Mouse (Mus musculus): ENCODE data around the gene Dnah2. TPM values are rescaled to one million over a fixed set of nuclear protein-coding genes. Genes with fewer than 3 reads are reported as not detected.
A peak's percentile ranks its signal among the peaks of the same experiment; 100 is the strongest.

Dnah2 gene
- polyA plus RNA-seq (2016; fragmentation: Nextera tagmentation; extraction: Ambion mirVana), result 0.15 and 0.59 TPM in 2 replicates

GRCm38 (mm10) chr11:69549060-69549656 lies at the start of gene Dnah2:
Dnah2 (minus strand) TSS chr11:69549110.
- H3K9ac ChIP-seq, result peak within 1 kb of the TSS; percentile 42; the same call in 1 of the 2 replicates
- H3K36me3 ChIP-seq, result no peaks in the 10 kb centered on the region; the same call in 1 of the 2 replicates
- H3K4me3 ChIP-seq, result no peak within 1 kb of the TSS
- H3K27ac ChIP-seq (ENCODE audit: poor library complexity, severe bottlenecking), result no peak within 1 kb of the TSS
- H3K4me2 ChIP-seq, result no peak within 1 kb of the TSS
- peaks cover 26% of the 10 kb centered on the region for H3K4me1 ChIP-seq (replicated peaks)
- H3K9me3 ChIP-seq (replicated peaks), result 0 out of 2 replicates have a peak, but pooled peaks cover 3% of the 10 kb centered on the region
- peaks cover 28% of the 10 kb centered on the region for H3K27me3 ChIP-seq (replicated peaks)
- WGBS, result 53% methylated on average over 12 of the region's 12 CpGs
- ATAC-seq (ENCODE audit: insufficient number of reproducible peaks, low FRiP score), result no peak

GRCm38 (mm10) chr11:69594853-69595252 lies 45.9 kb upstream of the Dnah2 start:
- WGBS, result 94% methylated on average over 6 of the region's 6 CpGs
- H3K9ac ChIP-seq, result no peak overlapping the region
- no peak overlapping the region for H3K4me2 ChIP-seq
- no peak overlapping the region for H3K4me3 ChIP-seq
- H3K27me3 ChIP-seq (replicated peaks), result no peaks in the 10 kb centered on the region
- H3K4me1 ChIP-seq (replicated peaks), result peaks cover 8% of the 10 kb centered on the region
- H3K27ac ChIP-seq (ENCODE audit: poor library complexity, severe bottlenecking), result no peak overlapping the region
- no peak for ATAC-seq (ENCODE audit: insufficient number of reproducible peaks, low FRiP score)
- H3K9me3 ChIP-seq (replicated peaks), result no peaks in the 10 kb centered on the region
- H3K36me3 ChIP-seq, result peaks cover 36% of the 10 kb centered on the region

- Histone ChIP-seq H3K4me2 (no peak overlapping the region), H3K9me3 (replicated peaks) (no peaks in the 10 kb centered on the region), H3K36me3 (peaks cover 56% of the 10 kb centered on the region), H3K4me3 (no peak overlapping the region), H3K27me3 (replicated peaks) (no peaks in the 10 kb centered on the region), H3K27ac (ENCODE audit: poor library complexity, severe bottlenecking) (no peak overlapping the region), H3K4me1 (replicated peaks) (no peaks in the 10 kb centered on the region), H3K9ac (no peak overlapping the region)
- 80% methylated on average over 4 of the region's 4 CpGs for WGBS
- ATAC-seq (ENCODE audit: insufficient number of reproducible peaks, low FRiP score), result no peak
Observed at GRCm38 (mm10) chr11:69592799-69593198, 43.9 kb upstream of the Dnah2 start.

- no peak for ATAC-seq (ENCODE audit: insufficient number of reproducible peaks, low FRiP score)
- no peaks in the 10 kb centered on the region for H3K9me3 ChIP-seq (replicated peaks)
- 74% methylated on average over 7 of the region's 7 CpGs for WGBS
Observed at GRCm38 (mm10) chr11:69591899-69592637, 43.2 kb upstream of the Dnah2 start.

GRCm38 (mm10) chr11:69591424-69591823 lies 42.5 kb upstream of the Dnah2 start:
- 85% methylated on average over 3 of the region's 3 CpGs for WGBS
- Histone ChIP-seq H3K9ac (no peak overlapping the region), H3K9me3 (replicated peaks) (no peaks in the 10 kb centered on the region), H3K4me2 (no peak overlapping the region), H3K4me1 (replicated peaks) (no peaks in the 10 kb centered on the region), H3K4me3 (no peak overlapping the region), H3K27ac (ENCODE audit: poor library complexity, severe bottlenecking) (no peak overlapping the region), H3K27me3 (replicated peaks) (no peaks in the 10 kb centered on the region), H3K36me3 (peaks cover 67% of the 10 kb centered on the region)
- ATAC-seq (ENCODE audit: insufficient number of reproducible peaks, low FRiP score), result no peak

More at GRCm38 (mm10) chr11:69591899-69592637, 43.2 kb upstream of the Dnah2 start:
- H3K36me3 ChIP-seq, result peaks cover 64% of the 10 kb centered on the region
- no peak overlapping the region for H3K4me3 ChIP-seq
- H3K4me1 ChIP-seq (replicated peaks), result no peaks in the 10 kb centered on the region
- no peaks in the 10 kb centered on the region for H3K27me3 ChIP-seq (replicated peaks)
- no peak overlapping the region for H3K4me2 ChIP-seq
- H3K27ac ChIP-seq (ENCODE audit: poor library complexity, severe bottlenecking), result no peak overlapping the region
- 0 out of 2 replicates have a peak overlapping the region, but pooled peaks have one; percentile 41 for H3K9ac ChIP-seq

- no peak overlapping the region for H3K4me2 ChIP-seq
- peaks cover 67% of the 10 kb centered on the region for H3K36me3 ChIP-seq
- H3K27ac ChIP-seq (ENCODE audit: poor library complexity, severe bottlenecking), result no peak overlapping the region
- 89% methylated on average over 8 of the region's 8 CpGs for WGBS
- no peaks in the 10 kb centered on the region for H3K9me3 ChIP-seq (replicated peaks)
- no peaks in the 10 kb centered on the region for H3K27me3 ChIP-seq (replicated peaks)
- H3K4me3 ChIP-seq, result no peak overlapping the region
- no peak for ATAC-seq (ENCODE audit: insufficient number of reproducible peaks, low FRiP score)
- no peak overlapping the region for H3K9ac ChIP-seq
- H3K4me1 ChIP-seq (replicated peaks), result peaks cover 6% of the 10 kb centered on the region
Observed at GRCm38 (mm10) chr11:69590622-69591021, 41.7 kb upstream of the Dnah2 start.

GRCm38 (mm10) chr11:69589207-69589834 lies 40.4 kb upstream of the Dnah2 start:
- H3K4me1 ChIP-seq (replicated peaks), result peaks cover 17% of the 10 kb centered on the region
- peaks cover 67% of the 10 kb centered on the region for H3K36me3 ChIP-seq
- no peak overlapping the region for H3K9ac ChIP-seq
- no peaks in the 10 kb centered on the region for H3K27me3 ChIP-seq (replicated peaks)
- no peak overlapping the region for H3K4me3 ChIP-seq
- 83% methylated on average over 22 of the region's 22 CpGs for WGBS
- H3K27ac ChIP-seq (ENCODE audit: poor library complexity, severe bottlenecking), result no peak overlapping the region
- no peaks in the 10 kb centered on the region for H3K9me3 ChIP-seq (replicated peaks)
- H3K4me2 ChIP-seq, result no peak overlapping the region
- ATAC-seq (ENCODE audit: insufficient number of reproducible peaks, low FRiP score), result peak; percentile 21; the same call in 1 of the 2 replicates

- H3K36me3 ChIP-seq, result peaks cover 47% of the 10 kb centered on the region
- ATAC-seq (ENCODE audit: insufficient number of reproducible peaks, low FRiP score), result peak; percentile 53; the same call in 1 of the 2 replicates
- no peak overlapping the region for H3K4me2 ChIP-seq
- WGBS, result 59% methylated on average over 7 of the region's 7 CpGs
- H3K9ac ChIP-seq, result no peak overlapping the region
- H3K4me1 ChIP-seq (replicated peaks), result peaks cover 27% of the 10 kb centered on the region
- H3K27ac ChIP-seq (ENCODE audit: poor library complexity, severe bottlenecking), result no peak overlapping the region
- H3K4me3 ChIP-seq, result no peak overlapping the region
- H3K27me3 ChIP-seq (replicated peaks), result no peaks in the 10 kb centered on the region
- H3K9me3 ChIP-seq (replicated peaks), result no peaks in the 10 kb centered on the region
Observed at GRCm38 (mm10) chr11:69585718-69586325, 36.9 kb upstream of the Dnah2 start.

GRCm38 (mm10) chr11:69584937-69585336 lies 36.0 kb upstream of the Dnah2 start:
- Histone ChIP-seq H3K9ac (no peak overlapping the region), H3K4me1 (replicated peaks) (peaks cover 27% of the 10 kb centered on the region), H3K36me3 (peaks cover 38% of the 10 kb centered on the region), H3K4me2 (no peak overlapping the region), H3K27ac (ENCODE audit: poor library complexity, severe bottlenecking) (no peak overlapping the region), H3K4me3 (no peak overlapping the region), H3K27me3 (replicated peaks) (no peaks in the 10 kb centered on the region), H3K9me3 (replicated peaks) (no peaks in the 10 kb centered on the region)
- no peak for ATAC-seq (ENCODE audit: insufficient number of reproducible peaks, low FRiP score)
- 91% methylated on average over 13 of the region's 13 CpGs for WGBS

- H3K4me2 ChIP-seq, result no peak overlapping the region
- H3K9me3 ChIP-seq (replicated peaks), result no peaks in the 10 kb centered on the region
- no peak overlapping the region for H3K27ac ChIP-seq (ENCODE audit: poor library complexity, severe bottlenecking)
- H3K27me3 ChIP-seq (replicated peaks), result no peaks in the 10 kb centered on the region
- no peak overlapping the region for H3K4me3 ChIP-seq
- WGBS, result 80% methylated on average over 7 of the region's 7 CpGs
- no peak overlapping the region for H3K9ac ChIP-seq
- no peak for ATAC-seq (ENCODE audit: insufficient number of reproducible peaks, low FRiP score)
- H3K4me1 ChIP-seq (replicated peaks), result peaks cover 27% of the 10 kb centered on the region
- peaks cover 29% of the 10 kb centered on the region for H3K36me3 ChIP-seq
Observed at GRCm38 (mm10) chr11:69584008-69584407, 35.1 kb upstream of the Dnah2 start.
